Mouse (Mus musculus) cerebellum, postnatal 36 days (tissue): Measurements from ENCODE around the gene Olfr347.

Experiments
- DNase-seq, 2 experiments: peaks; one replicate each; pipeline ENCODE4 v3.0.0; 2021 to 2022; ENCODE audit warnings: mixed read lengths in 2 of 2

Olfr347 gene

GRCm38 (mm10) chr2:36731602-36732001, at the start of gene Olfr347:
Gene Olfr347 (plus strand): TSS chr2:36731902.
- no peak for DNase-seq

GRCm38 (mm10) chr2:36685488-36685887, 46.2 kb upstream of the Olfr347 start, which contains the start of gene Olfr346:
Gene Olfr346 (plus strand): TSS chr2:36685788.
- no peak for DNase-seq

GRCm38 (mm10) chr2:36736226-36736625, 4.5 kb downstream of the Olfr347 start:
- DNase-seq: no peak

- no peak for DNase-seq
Observed at GRCm38 (mm10) chr2:36783976-36784375, 52.3 kb downstream of the Olfr347 start, which contains the start of gene Olfr348. Gene Olfr348 (plus strand): TSS chr2:36784276.
